Mouse (Mus musculus): ENCODE measurements around the gene Snip1. TPM values are rescaled to one million over a fixed set of nuclear protein-coding genes. Genes with fewer than 3 reads are reported as not detected.

Snip1 gene
- total and polyA plus RNA-seq, 3 experiments: 33.4 to 62.2 (median 40.6) TPM

DNA sequence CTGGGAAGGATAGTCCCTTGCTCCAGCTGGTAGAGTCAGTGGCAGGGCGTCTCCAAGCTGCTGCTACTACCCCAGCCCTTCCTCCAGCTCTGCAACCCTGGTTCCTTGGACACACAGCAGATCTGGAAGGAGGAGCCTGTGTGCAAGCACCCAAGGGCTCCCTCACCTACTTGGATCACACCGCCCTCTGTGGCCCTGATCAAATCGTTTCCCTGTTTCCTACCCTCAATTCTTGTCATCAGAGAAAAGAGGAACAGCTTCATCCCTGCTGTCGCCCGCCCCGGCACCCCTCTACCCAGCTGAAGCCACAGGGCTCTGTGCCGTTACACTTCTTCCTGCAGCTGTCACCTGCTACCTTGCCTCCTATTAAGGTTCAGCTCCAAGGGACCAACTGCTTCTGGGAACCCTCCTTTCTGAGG lies 51.4 kb downstream of the Snip1 start:
- H3K36me3 ChIP-seq (ENCODE audit: control insufficient read depth in 1 of 2, insufficient read depth in 2 of 2, low read length in 2 of 2): peaks cover 0 to 19% of the 10 kb centered on the region in 2 experiments; a peak in 2 of 4 replicates
- H3K27me3 ChIP-seq (ENCODE audit: control insufficient read depth in 1 of 2, insufficient read depth in 2 of 2, low read length in 2 of 2): no peaks in the 10 kb centered on the region
- peaks cover 10 to 33% of the 10 kb centered on the region in 2 experiments for H3K4me1 ChIP-seq (ENCODE audit: control insufficient read depth in 1 of 2, insufficient read depth in 2 of 2, low read length in 2 of 2)
- TF ChIP-seq SMC3 (IDR thresholded peaks at IDR 0.05; ENCODE audit: low read depth, low read length) (no peak), RAD21 (IDR thresholded peaks at IDR 0.05; ENCODE audit: low read depth, low read length) (no peak), EP300 (IDR thresholded peaks at IDR 0.05; ENCODE audit: low read depth in 1 of 2, low read length in 2 of 2) (peak; percentile 33 to 54), MYC (IDR thresholded peaks at IDR 0.05; ENCODE audit: low read depth, low read length) (no peak), ZMIZ1 (IDR thresholded peaks at IDR 0.05; ENCODE audit: low read depth, low read length) (no peak), GABPA (IDR thresholded peaks at IDR 0.05; ENCODE audit: low read depth, low read length) (no peak), UBTF (IDR thresholded peaks at IDR 0.05; ENCODE audit: borderline replicate concordance, insufficient read depth, low read depth, low read length) (0 out of 2 replicates have a peak, but pooled peaks have one; percentile 43), KAT2A (conservative IDR thresholded peaks at IDR 0.05; ENCODE audit: low read depth, low read length) (no peak), ETS1 (IDR thresholded peaks at IDR 0.05; ENCODE audit: low read depth, low read length) (peak; percentile 70; the same call in 1 of the 2 replicates), MXI1 (IDR thresholded peaks at IDR 0.05; ENCODE audit: low read depth, low read length) (peak; percentile 18; the same call in 1 of the 2 replicates), TBP (IDR thresholded peaks at IDR 0.05; ENCODE audit: low read depth, low read length) (peak; percentile 68), TCF12 (IDR thresholded peaks at IDR 0.05; ENCODE audit: low read depth, low read length) (peak; percentile 80)
- no peak overlapping the region for H3K4me3 ChIP-seq (ENCODE audit: control insufficient read depth in 1 of 2, insufficient read depth in 1 of 2, low read depth in 2 of 2, low read length in 2 of 2)
- no peaks in the 10 kb centered on the region for H3K9me3 ChIP-seq (replicated peaks; ENCODE audit: insufficient read depth, low read length)
- peak overlapping the region; percentile 31; the same call in 1 of the 2 replicates for H3K9ac ChIP-seq (ENCODE audit: control insufficient read depth, low read depth, low read length, poor library complexity, severe bottlenecking)
- no peaks in the 10 kb centered on the region for H3K79me2 ChIP-seq (ENCODE audit: control insufficient read depth, insufficient read depth, low read length, poor library complexity)
- peak overlapping the region; percentile 73 for H3K27ac ChIP-seq (ENCODE audit: control insufficient read depth, low read depth, low read length)
- DNase-seq (ENCODE audit: low read depth, low spot score): peak; percentile 85

DNA sequence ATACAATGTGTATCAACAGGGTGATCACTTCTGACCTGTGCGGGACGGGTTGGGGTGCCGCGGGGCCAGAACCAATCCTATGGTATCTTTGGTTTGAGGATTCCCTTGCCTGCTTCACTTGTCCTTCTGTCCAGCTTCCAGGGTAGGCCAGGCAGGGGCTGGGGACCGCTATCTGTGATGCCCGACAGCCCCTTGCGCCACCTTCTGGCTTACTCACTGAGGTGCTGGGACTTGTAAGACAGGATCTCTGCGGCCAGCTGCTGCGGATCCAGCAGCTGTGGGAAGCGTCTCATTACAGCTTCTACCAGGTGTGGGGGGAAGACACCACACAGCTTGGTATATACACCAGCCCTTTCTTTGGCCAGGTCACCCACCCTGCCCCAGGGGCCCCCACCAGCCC lies 52.6 kb downstream of the Snip1 start:
- no peak for DNase-seq (ENCODE audit: low read depth, low spot score)

GRCm38 (mm10) chr4:125119721-125120120 lies 53.2 kb downstream of the Snip1 start:
- no peak overlapping the region for H3K4me3 ChIP-seq (ENCODE audit: control insufficient read depth in 1 of 2, insufficient read depth in 1 of 2, low read depth in 2 of 2, low read length in 2 of 2)
- no peak overlapping the region for H3K27ac ChIP-seq (ENCODE audit: control insufficient read depth, low read depth, low read length)
- TF ChIP-seq GATA1 (IDR thresholded peaks at IDR 0.05; ENCODE audit: low read depth, low read length) (no peak), MAFK (IDR thresholded peaks at IDR 0.05; ENCODE audit: borderline replicate concordance, low read depth, low read length) (no peak), NRF1 (IDR thresholded peaks at IDR 0.05; ENCODE audit: insufficient read depth, low read depth, low read length, poor library complexity, severe bottlenecking) (no peak), POLR2AphosphoS2 (IDR thresholded peaks at IDR 0.05; ENCODE audit: low read length) (no peak), ZC3H11A (IDR thresholded peaks at IDR 0.05; ENCODE audit: low read depth, low read length) (no peak), MAZ (IDR thresholded peaks at IDR 0.05; ENCODE audit: low read depth, low read length) (no peak), POLR2AphosphoS5 (IDR thresholded peaks at IDR 0.05; ENCODE audit: borderline replicate concordance, low read depth, low read length) (no peak)
- peaks cover 0 to 19% of the 10 kb centered on the region in 2 experiments; a peak in 2 of 4 replicates for H3K36me3 ChIP-seq (ENCODE audit: control insufficient read depth in 1 of 2, insufficient read depth in 2 of 2, low read length in 2 of 2)
- no peaks in the 10 kb centered on the region for H3K27me3 ChIP-seq (ENCODE audit: control insufficient read depth in 1 of 2, insufficient read depth in 2 of 2, low read length in 2 of 2)
- H3K9ac ChIP-seq (ENCODE audit: control insufficient read depth, low read depth, low read length, poor library complexity, severe bottlenecking): no peak overlapping the region
- H3K79me2 ChIP-seq (ENCODE audit: control insufficient read depth, insufficient read depth, low read length, poor library complexity): no peaks in the 10 kb centered on the region
- no peaks in the 10 kb centered on the region for H3K9me3 ChIP-seq (replicated peaks; ENCODE audit: insufficient read depth, low read length)
- peaks cover 9 to 29% of the 10 kb centered on the region in 2 experiments for H3K4me1 ChIP-seq (ENCODE audit: control insufficient read depth in 1 of 2, insufficient read depth in 2 of 2, low read length in 2 of 2)
- no peak for DNase-seq (ENCODE audit: low read depth, low spot score)

More for the DNA sequence above, 52.6 kb downstream of the Snip1 start:
- TF ChIP-seq USF1 (IDR thresholded peaks at IDR 0.05; ENCODE audit: low read depth, low read length): no peak
- TF ChIP-seq CTCF (IDR thresholded peaks at IDR 0.05 in 2 of 3, conservative IDR thresholded peaks at IDR 0.05 in 1 of 3; ENCODE audit: control insufficient read depth in 1 of 3, insufficient read depth in 1 of 3, low read depth in 2 of 3, low read length in 3 of 3, poor library complexity in 1 of 3, severe bottlenecking in 1 of 3): peak in 2 of 3 experiments; percentile 5 to 26; a peak in 1 of 6 replicates
- Histone ChIP-seq H3K4me3 (ENCODE audit: control insufficient read depth in 1 of 2, insufficient read depth in 1 of 2, low read depth in 2 of 2, low read length in 2 of 2) (no peak overlapping the region), H3K36me3 (ENCODE audit: control insufficient read depth in 1 of 2, insufficient read depth in 2 of 2, low read length in 2 of 2) (peaks cover 0 to 19% of the 10 kb centered on the region in 2 experiments; a peak in 2 of 4 replicates), H3K27me3 (ENCODE audit: control insufficient read depth in 1 of 2, insufficient read depth in 2 of 2, low read length in 2 of 2) (no peaks in the 10 kb centered on the region), H3K4me1 (ENCODE audit: control insufficient read depth in 1 of 2, insufficient read depth in 2 of 2, low read length in 2 of 2) (peaks cover 10 to 33% of the 10 kb centered on the region in 2 experiments), H3K27ac (ENCODE audit: control insufficient read depth, low read depth, low read length) (no peak overlapping the region), H3K9ac (ENCODE audit: control insufficient read depth, low read depth, low read length, poor library complexity, severe bottlenecking) (no peak overlapping the region), H3K9me3 (replicated peaks; ENCODE audit: insufficient read depth, low read length) (no peaks in the 10 kb centered on the region), H3K79me2 (ENCODE audit: control insufficient read depth, insufficient read depth, low read length, poor library complexity) (no peaks in the 10 kb centered on the region)
